Mouse (Mus musculus) monocyte, adult 59 days (primary cell): ENCODE measurements around the gene Rergl. TPM values are rescaled to one million over a fixed set of nuclear protein-coding genes. Genes with fewer than 3 reads are reported as not detected.

Source experiments
- total RNA-seq, 2 experiments: library from RNA; stranded (reverse); gene quantifications; one replicate each; pipeline ENCODE4 v1.2.4; 2023

Rergl gene
- not detected for total RNA-seq

DNA sequence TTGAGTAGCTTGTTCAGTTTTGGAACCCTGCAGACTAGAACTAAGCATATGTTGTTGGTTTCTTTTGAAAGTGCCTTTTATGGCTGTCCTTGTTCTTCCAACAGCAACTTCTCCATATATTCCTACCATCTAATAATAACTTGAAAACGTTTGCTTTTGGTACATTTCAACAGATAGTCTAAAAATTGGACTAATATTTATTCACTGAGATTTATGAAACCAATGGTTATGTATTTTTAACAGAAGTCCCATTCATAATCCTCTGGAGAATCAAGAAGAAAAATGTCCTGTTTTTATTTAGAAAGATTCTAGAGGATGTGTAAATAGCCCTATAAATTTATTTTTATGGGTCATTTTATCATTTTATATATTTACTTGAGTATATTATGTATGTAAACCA lies at the start of gene Rergl:
Gene Rergl, minus strand, starts transcription at position 101 of the 400 bp plus-strand sequence.

Other genes starting within 250 kb of the Rergl start
- not detected for gene Pik3c2g, start 85.2 kb upstream of the Rergl start, total RNA-seq